Mouse (Mus musculus): ENCODE results near the gene Vwc2l. TPM values are rescaled to one million over a fixed set of nuclear protein-coding genes. Genes with fewer than 3 reads are reported as not detected.

Gene Vwc2l
- total RNA-seq, 2 experiments from 2014 or later: 4.8 to 5.8 TPM

- no peak for DNase-seq (ENCODE audit: extremely low spot score in 1 of 2, low spot score in 1 of 2)
Observed at GRCm38 (mm10) chr1:70902311-70902710, 176.8 kb downstream of the Vwc2l start.

- DNase-seq (ENCODE audit: extremely low spot score in 1 of 2, low spot score in 1 of 2): no peak
Observed at GRCm38 (mm10) chr1:70907366-70907765, 181.9 kb downstream of the Vwc2l start.

DNA sequence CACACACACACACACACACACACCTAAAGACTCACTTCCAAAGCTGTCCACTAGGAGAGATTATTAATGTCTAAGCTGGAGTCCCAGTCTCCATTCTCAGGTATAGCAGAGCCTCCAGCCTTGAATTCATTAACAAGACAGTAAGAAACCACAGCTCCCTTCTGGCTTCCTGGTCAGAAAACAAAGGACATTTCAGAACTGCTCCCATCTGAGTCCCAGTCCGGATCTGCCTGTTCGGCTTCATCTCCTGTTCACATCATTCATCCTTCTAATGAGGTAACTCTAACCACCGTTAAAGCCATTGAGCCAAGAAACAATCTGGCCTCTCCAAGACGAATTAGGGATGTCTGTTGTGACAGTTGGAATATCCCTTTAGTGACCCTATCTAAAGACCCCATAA, 185.7 kb downstream of the Vwc2l start:
- no peak for DNase-seq (ENCODE audit: extremely low spot score in 1 of 2, low spot score in 1 of 2)

DNA sequence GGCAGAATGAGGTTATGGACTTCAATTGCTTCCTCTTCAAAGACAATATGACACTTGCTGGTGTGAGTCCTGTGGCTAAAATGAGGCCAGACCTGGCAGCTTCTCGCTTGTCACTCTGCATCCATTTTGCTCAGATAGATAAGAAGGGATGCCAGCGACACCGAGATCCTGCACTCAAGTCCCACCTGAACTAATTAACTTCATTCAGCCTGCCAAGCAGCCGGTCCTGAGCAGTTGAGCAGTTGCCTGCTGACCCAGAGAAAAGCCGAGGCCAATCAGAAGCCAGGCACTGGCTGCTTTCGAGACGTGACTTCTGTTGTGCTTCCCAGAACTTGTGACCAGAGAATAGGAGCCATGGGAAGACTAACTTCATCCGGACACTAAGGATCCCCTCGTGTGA, 187.6 kb downstream of the Vwc2l start:
- DNase-seq (ENCODE audit: extremely low spot score in 1 of 2, low spot score in 1 of 2): no peak

GRCm38 (mm10) chr1:70918173-70919036, 192.9 kb downstream of the Vwc2l start:
- DNase-seq (ENCODE audit: extremely low spot score in 1 of 2, low spot score in 1 of 2): no peak

DNA sequence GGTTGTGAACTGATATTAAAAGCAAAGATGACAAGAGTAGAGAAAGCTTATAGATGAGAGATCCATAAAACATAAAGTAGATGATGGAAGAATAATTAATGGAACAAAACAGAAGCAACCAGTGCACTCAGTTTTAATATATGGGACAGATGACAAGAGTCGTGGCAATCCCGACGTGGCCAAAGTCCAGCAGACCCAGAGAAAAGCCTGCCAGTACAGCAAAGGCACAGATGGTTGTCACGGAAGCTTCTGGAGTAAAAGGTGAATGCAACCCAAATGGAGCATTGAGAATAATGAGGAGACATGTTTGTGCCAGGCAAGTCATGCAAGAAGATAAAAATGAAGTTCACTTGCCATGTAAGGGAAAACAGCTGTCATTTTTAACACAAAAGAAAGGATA, 207.5 kb downstream of the Vwc2l start:
- no peak for DNase-seq (ENCODE audit: extremely low spot score in 1 of 2, low spot score in 1 of 2)
